Mouse (Mus musculus): ENCODE results near the gene 4930455H04Rik.

GRCm38 (mm10) chr3:116985042-116985455 is 17.0 kb downstream of the 4930455H04Rik start:
- TF ChIP-seq CTCF (conservative IDR thresholded peaks at IDR 0.05; ENCODE audit: insufficient read depth, insufficient read length, low read depth, low read length) (no peak), POLR2A (IDR thresholded peaks at IDR 0.05; ENCODE audit: low read depth, low read length) (no peak)
